Mouse (Mus musculus) hindbrain, postnatal 0 days (tissue): ENCODE results near the gene Cfap299. TPM values are rescaled to one million over a fixed set of nuclear protein-coding genes. Genes with fewer than 3 reads are reported as not detected.
"Not testable (repeated sequence)": the region's sequence is repeated elsewhere in the genome, so short reads cannot be mapped to it uniquely, and the experiment has no call there.

ENCODE experiments used
- ATAC-seq: fragments of 200-750 bp; cut with Nextera tagmentation; 2 replicates; pipeline ENCODE4 v1.8.0; 2017; ENCODE audit warnings: mild to moderate bottlenecking, moderate TSS enrichment, moderate library complexity
- DNase-seq: peaks from one replicate; pipeline ENCODE4 v3.0.0-alpha.2; 2015; ENCODE audit warnings: low spot score
- H3K27ac ChIP-seq: fragments of 300-500 bp; sonication (generic); 2 replicates; pipeline ENCODE4 v1.5.1; 2014; ENCODE audit warnings: mild to moderate bottlenecking
- H3K27me3 ChIP-seq: fragments of 300-500 bp; sonication (generic); 2 replicates; pipeline ENCODE4 v1.6.1; 2014; ENCODE audit warnings: low read length, mixed read lengths; ENCODE audit not compliant: insufficient read depth
- H3K36me3 ChIP-seq: fragments of 300-500 bp; sonication (generic); 2 replicates; pipeline ENCODE4 v1.6.1; 2014; ENCODE audit warnings: low read length, mixed read lengths; ENCODE audit not compliant: insufficient read depth
- H3K4me1 ChIP-seq: fragments of 300-500 bp; sonication (generic); 2 replicates; pipeline ENCODE4 v1.6.1; 2014; ENCODE audit warnings: antibody characterized with exemption, low read length, mixed read lengths; ENCODE audit not compliant: insufficient read depth
- H3K4me2 ChIP-seq: fragments of 300-500 bp; sonication (generic); 2 replicates; pipeline ENCODE4 v1.6.1; 2014; ENCODE audit warnings: low read depth, mild to moderate bottlenecking, low read length, moderate library complexity, mixed read lengths
- H3K4me3 ChIP-seq: fragments of 300-500 bp; sonication (generic); 2 replicates; pipeline ENCODE4 v1.5.1; 2014; ENCODE audit warnings: low read length
- H3K9ac ChIP-seq: fragments of 300-500 bp; sonication (generic); replicated peaks from 2 replicates; pipeline ENCODE4 v1.6.1; 2014; ENCODE audit warnings: mild to moderate bottlenecking, low read length, moderate library complexity, mixed read lengths
- H3K9me3 ChIP-seq: fragments of 300-500 bp; sonication (generic); 2 replicates; pipeline ENCODE4 v1.6.1; 2016; ENCODE audit warnings: low read length, mixed read lengths
- CTCF ChIP-seq: IDR thresholded peaks from 2 replicates; pipeline ENCODE4 v1.5.1; 2016; ENCODE audit warnings: antibody characterized with exemption, control low read depth, low read depth
- WGBS: fragments of 180-500 bp; shearing (Covaris S2); extraction: QIAGEN DNeasy Blood & Tissue Kit; methylation state at CpG from one replicate; pipeline ENCODE4 v1.1.7; 2014; 5-methylcytosine and 5-hydroxymethylcytosine counted together
- polyA plus RNA-seq: library from polyadenylated mRNA; unstranded; fragments of >200 nt; fragmentation: Nextera tagmentation; extraction: Ambion mirVana; gene quantifications from 2 replicates; pipeline ENCODE4 v1.2.1, GENCODE M21; 2015
- total RNA-seq: library from RNA; depleted of rRNA; stranded (reverse); fragments of >200 nt; gene quantifications from 2 replicates; pipeline ENCODE4 v1.2.3, GENCODE M21; 2014

The Cfap299 gene
- total and polyA plus RNA-seq, 2 experiments from 2014 or later, result 1.0 to 2.3 TPM

- no peak overlapping the region for H3K4me3 ChIP-seq
- ATAC-seq (peak; percentile 89), DNase-seq (peak; percentile 71)
- H3K9me3 ChIP-seq, result no peaks in the 10 kb centered on the region
- 30% methylated on average over 4 of the region's 4 CpGs for WGBS
- TF ChIP-seq CTCF, result no peak; the same call in 1 of the 2 replicates
- no peak overlapping the region for H3K9ac ChIP-seq
- no peaks in the 10 kb centered on the region for H3K27me3 ChIP-seq
- H3K36me3 ChIP-seq, result no peaks in the 10 kb centered on the region
- no peak overlapping the region for H3K4me2 ChIP-seq
- no peaks in the 10 kb centered on the region for H3K4me1 ChIP-seq
- H3K27ac ChIP-seq, result no peak overlapping the region
Observed at GRCm38 (mm10) chr5:98572392-98572791, 243.3 kb downstream of the Cfap299 start.

DNA sequence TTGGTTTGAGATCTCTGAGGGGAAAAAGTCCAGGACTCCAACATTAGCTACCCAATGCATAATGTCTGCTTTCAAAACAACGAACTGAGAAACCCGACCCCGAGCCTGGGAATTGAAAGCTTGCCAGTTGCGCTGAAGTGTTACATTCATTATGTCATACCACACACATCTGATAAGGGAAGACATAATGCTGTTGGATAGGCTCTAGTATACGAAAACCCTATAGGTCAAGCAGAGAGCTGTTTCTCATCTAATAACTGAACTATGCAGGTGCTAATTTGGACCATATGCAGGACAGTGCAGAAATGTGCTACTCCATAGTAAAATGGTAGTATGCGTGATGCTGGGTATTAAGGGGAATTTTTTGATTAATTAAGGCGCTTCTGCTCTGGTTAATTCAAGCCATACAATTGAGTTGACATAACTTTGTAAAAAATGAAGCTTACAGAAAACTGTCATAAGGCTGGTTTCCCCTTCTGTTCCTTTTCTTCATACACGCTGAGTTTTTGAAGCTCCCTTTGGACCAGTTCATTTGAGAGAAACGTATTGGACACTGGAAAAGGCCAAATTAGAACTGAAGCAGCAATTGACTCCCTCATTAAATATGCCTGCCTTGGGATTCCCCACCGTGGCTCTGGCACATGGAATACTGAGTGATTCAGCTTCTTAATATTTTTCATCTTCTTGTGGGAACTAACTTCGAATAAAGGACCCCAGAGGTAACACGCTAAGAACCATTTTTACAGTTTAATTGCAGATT is 245.8 kb downstream of the Cfap299 start:
- no peak overlapping the region for H3K4me3 ChIP-seq
- no peak overlapping the region for H3K27ac ChIP-seq
- ATAC-seq (0 out of 2 replicates have a peak, but pooled peaks have one; percentile 49), DNase-seq (peak; percentile 55)
- no peak for TF ChIP-seq CTCF
- H3K9ac ChIP-seq, result no peak overlapping the region
- H3K4me2 ChIP-seq, result no peak overlapping the region
- 33% methylated on average over 12 of the region's 12 CpGs for WGBS
- no peaks in the 10 kb centered on the region for H3K27me3 ChIP-seq
- H3K4me1 ChIP-seq, result no peaks in the 10 kb centered on the region
- no peaks in the 10 kb centered on the region for H3K36me3 ChIP-seq
- H3K9me3 ChIP-seq, result no peaks in the 10 kb centered on the region

DNA sequence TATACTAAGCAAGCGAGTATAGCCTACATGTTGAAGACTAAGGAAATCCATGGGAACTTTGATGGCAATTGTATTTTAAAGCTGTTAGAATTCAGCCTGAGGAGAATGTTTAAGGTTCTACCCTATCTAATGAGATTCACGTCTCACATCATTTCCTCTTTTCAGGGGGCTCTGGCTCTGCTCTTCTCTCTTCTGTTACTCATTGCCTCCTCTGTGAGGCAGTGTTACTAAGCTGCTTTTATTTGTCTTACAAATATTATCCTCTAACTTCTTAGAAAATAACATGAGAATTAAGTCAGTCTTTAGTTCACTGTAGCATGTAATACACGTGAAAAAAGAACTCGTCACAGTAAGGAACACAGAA is 246.3 kb downstream of the Cfap299 start:
- no peaks in the 10 kb centered on the region for H3K36me3 ChIP-seq
- H3K4me3 ChIP-seq, result no peak overlapping the region
- no peak overlapping the region for H3K9ac ChIP-seq
- H3K4me1 ChIP-seq, result no peaks in the 10 kb centered on the region
- 47% methylated on average over 4 of the region's 4 CpGs for WGBS
- DNase-seq (no peak), ATAC-seq (0 out of 2 replicates have a peak, but pooled peaks have one; percentile 15)
- no peak overlapping the region for H3K27ac ChIP-seq
- H3K9me3 ChIP-seq, result no peaks in the 10 kb centered on the region
- H3K27me3 ChIP-seq, result no peaks in the 10 kb centered on the region
- no peak overlapping the region for H3K4me2 ChIP-seq
- TF ChIP-seq CTCF, result no peak; the same call in 1 of the 2 replicates

DNA sequence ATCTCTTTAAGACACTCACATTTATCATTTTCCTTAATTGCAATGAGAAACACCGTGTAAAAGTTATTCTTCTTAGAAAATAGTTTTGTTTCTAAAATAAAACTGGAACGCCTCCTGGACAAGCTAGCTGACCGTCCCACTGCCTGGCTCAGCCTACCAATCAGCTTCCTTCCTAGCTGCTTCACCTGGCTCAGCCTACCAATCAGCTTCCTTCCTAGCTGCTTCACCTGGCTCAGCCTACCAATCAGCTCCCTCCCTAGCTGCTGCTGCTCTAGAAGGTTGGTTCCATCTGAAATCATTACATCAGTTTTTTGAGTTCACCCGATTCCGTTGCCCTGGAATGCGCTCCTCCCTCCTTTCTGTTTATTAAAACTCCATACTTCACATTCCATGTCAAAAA is 247.4 kb downstream of the Cfap299 start:
- not testable (repeated sequence) for H3K4me3 ChIP-seq, ATAC-seq, H3K9ac ChIP-seq, H3K27ac ChIP-seq, H3K27me3 ChIP-seq, H3K4me1 ChIP-seq, H3K4me2 ChIP-seq, DNase-seq, H3K9me3 ChIP-seq, H3K36me3 ChIP-seq
- WGBS, result 92% methylated on average over 6 of the region's 6 CpGs

- H3K9me3 ChIP-seq, result no peaks in the 10 kb centered on the region
- no peak for TF ChIP-seq CTCF
- no peak overlapping the region for H3K4me3 ChIP-seq
- no peak for DNase-seq
- H3K4me2 ChIP-seq, result no peak overlapping the region
- WGBS, result 83% methylated on average over 2 of the region's 2 CpGs
- no peak overlapping the region for H3K9ac ChIP-seq
- H3K4me1 ChIP-seq, result no peaks in the 10 kb centered on the region
- no peak overlapping the region for H3K27ac ChIP-seq
- ATAC-seq, result no peak
- H3K27me3 ChIP-seq, result no peaks in the 10 kb centered on the region
- H3K36me3 ChIP-seq, result no peaks in the 10 kb centered on the region
Observed at GRCm38 (mm10) chr5:98578398-98578797, 249.3 kb downstream of the Cfap299 start.

DNA sequence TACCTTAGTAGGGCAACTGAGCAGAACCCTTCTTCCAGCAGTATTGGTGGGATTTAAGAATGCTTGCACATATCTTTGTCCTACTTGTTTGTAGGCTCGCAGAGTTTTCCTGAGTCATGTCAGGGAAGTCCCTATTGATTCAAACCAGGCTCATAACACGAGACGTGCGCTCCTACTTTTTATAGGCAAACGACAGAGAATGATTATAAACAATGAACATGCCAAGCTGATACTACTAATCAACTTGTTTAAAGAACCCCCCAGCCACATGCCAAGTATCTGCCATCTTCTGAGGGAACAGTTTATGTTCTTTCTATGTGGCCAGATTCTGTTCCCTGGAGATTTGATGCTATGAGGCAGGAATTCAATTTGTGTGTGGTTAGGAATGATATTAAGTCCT is 251.7 kb downstream of the Cfap299 start:
- H3K27ac ChIP-seq, result no peak overlapping the region
- H3K9me3 ChIP-seq, result no peaks in the 10 kb centered on the region
- no peak overlapping the region for H3K9ac ChIP-seq
- H3K4me2 ChIP-seq, result no peak overlapping the region
- DNase-seq (no peak), ATAC-seq (no peak)
- no peaks in the 10 kb centered on the region for H3K4me1 ChIP-seq
- TF ChIP-seq CTCF, result no peak
- H3K36me3 ChIP-seq, result no peaks in the 10 kb centered on the region
- no peak overlapping the region for H3K4me3 ChIP-seq
- H3K27me3 ChIP-seq, result no peaks in the 10 kb centered on the region
- 39% methylated on average over 5 of the region's 5 CpGs for WGBS

GRCm38 (mm10) chr5:98582051-98582450 is 252.9 kb downstream of the Cfap299 start:
- TF ChIP-seq CTCF, result no peak
- DNase-seq (no peak), ATAC-seq (no peak)
- Histone ChIP-seq H3K4me2 (no peak overlapping the region), H3K27me3 (no peaks in the 10 kb centered on the region), H3K27ac (no peak overlapping the region), H3K4me3 (no peak overlapping the region), H3K9ac (no peak overlapping the region), H3K9me3 (no peaks in the 10 kb centered on the region), H3K4me1 (no peaks in the 10 kb centered on the region), H3K36me3 (no peaks in the 10 kb centered on the region)
- WGBS, result 92% methylated on average over 3 of the region's 3 CpGs
